Mouse (Mus musculus) left cerebral cortex, adult 8-10 months (tissue): ENCODE results near the gene P2ry1. TPM values are rescaled to one million over a fixed set of nuclear protein-coding genes. Genes with fewer than 3 reads are reported as not detected.

Source experiments
- DNase-seq, 2 experiments: peaks; one replicate each; pipeline ENCODE4 v3.0.0; 2022; ENCODE audit warnings: low spot score in 2 of 2
- total RNA-seq, 4 experiments: library from RNA; stranded (reverse); gene quantifications; 2 replicates each; pipeline ENCODE4 v1.2.4; 2022

The P2ry1 gene
- 1 to 10 TPM; 5.5 to 6.7 (median 6.4) TPM for total RNA-seq

DNA sequence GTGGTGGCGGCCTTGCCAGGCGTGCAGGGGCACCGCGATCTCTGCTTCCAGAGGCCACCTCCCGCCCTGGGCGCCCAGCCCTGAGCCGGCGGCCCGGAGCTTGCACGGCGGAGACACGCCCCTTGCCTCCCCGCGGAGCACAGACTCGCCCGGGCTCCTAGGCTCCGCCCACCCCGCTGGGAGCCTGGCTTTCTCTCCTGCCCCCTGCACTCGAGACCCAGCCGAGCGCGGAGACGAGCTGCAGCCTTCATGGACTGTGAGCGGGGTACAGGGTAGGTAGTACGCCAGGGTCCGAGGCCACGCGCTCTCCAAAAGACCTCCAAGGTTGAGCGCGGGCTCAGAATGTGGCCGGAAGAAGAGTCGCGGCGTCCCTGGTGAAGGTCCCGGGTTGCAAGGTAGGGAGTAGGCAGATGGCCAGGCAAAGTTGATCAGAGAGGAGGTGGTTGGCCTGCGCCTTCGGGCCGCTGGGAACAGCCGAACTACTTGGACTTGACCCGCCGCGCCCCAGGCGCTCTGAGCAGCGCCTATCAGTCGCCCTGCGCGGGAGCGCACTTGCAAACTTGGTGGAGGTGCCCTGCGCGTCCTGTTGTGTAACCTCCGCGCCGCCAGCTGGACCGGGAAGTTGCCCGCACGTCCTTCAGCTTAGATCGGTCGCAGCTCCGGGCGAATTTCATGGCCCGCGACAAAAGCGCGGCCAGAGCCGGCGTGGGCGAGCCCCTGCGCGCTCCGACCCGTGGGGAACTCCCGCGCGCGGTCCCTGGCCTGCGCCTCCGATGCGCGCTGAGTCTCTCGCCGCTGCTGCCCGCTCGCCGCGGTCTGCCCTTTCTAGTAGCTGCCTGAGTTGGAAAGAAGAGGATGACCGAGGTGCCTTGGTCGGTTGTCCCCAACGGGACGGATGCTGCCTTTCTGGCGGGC is at the start of gene P2ry1:
P2ry1 (plus strand) TSS at position 209 of the 915 bp plus-strand sequence.
- DNase-seq, result peak; percentile 23 to 27

DNA sequence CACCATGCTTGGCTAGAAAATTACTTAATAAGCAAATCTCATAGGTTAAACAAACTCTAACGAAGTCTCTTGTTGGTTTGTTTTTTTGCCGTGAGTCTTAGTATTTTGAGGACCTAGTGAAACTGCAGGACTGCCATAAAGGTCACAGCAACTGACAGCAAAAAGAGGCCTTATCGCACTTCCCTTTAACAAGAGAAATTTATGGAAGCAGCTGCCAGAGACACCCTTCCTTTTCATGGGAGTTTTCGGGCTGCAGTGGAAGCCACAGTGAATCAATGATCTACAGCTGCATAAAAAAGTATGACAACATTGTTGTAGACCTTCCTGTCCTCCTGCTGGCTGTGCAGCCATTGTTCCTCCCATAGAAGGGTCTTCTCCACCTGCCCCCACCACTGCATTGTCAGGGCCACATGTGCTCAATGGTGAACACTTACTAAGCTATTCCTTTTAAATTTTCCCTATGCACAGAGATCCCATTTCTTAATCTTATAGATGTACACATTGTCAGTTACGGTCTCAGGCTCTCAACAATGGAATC is 49.3 kb upstream of the P2ry1 start:
- DNase-seq, result no peak

DNA sequence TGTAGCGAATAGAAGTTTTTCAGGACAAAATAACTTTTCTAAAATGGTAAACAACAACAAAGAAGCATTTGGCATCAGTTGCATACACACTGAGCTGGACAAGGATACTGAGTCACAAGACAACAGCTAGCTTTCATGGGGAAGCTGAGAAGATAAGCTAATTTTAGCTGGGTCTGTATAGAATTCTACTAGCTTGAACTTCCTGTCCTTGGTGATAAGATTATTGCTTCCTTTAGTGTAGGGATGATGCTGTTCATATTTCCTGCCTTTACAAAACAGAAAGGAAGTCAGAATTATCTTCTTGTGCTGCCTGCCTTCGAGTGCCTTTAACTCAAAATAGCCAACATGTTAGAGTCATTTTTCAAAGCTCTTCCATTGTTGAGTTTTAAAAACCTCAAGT is 48.5 kb upstream of the P2ry1 start:
- no peak for DNase-seq

DNA sequence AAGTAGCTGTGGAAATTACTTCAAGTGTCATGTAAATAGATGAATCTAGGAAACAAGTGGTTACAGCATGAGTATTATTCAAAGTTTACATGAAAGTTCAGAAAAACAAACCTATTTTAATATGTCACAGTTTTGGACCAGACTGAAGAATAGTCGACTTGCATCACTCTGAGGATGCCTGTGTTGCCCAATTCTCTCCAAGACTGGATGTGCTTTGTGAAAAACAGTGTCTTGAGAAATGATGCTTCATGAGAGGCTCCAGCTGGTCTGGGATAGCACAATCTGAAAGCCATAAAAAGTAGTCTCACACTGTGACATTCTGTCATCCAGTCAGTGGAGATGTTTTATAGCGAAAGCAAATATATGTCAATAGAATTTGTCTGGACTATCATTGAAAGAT is 43.8 kb upstream of the P2ry1 start:
- no peak for DNase-seq

DNA sequence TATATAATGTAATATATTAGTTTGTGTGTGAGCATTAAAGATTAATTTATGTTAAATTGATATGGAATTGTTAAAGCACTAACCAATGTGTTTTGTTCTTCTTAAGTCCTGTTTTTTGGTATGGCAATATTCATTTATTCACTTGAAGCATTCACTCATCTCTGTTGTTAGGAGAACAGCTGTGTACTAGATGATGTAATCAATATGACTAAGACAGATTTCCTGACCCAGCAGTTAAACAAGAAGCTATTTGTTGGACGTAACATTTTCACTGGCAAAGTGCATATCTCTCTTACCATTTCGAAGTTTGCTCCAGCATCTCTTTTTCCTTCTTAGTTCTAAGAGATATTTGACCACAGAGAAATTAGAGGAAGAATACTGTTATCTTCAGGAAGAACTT is 37.5 kb upstream of the P2ry1 start:
- no peak for DNase-seq

DNA sequence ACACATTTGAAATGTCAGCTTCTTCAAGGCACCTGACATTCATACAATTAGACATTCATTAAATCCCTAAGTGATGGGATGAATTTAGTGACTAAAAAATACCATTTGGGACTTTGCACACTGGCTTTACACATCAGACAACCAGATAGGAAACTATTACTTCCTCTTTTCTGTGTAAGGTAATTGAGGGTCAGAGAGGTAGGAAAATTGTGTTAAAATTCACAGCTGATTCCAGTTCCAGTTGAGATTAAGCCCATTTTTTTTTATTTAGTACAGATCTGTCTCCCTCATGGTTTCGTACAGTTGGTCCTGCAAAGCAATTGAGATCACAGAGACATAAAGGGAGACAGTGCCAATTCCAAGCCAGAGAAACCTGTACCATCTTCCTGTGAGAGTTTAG is 27.7 kb upstream of the P2ry1 start:
- no peak for DNase-seq

DNA sequence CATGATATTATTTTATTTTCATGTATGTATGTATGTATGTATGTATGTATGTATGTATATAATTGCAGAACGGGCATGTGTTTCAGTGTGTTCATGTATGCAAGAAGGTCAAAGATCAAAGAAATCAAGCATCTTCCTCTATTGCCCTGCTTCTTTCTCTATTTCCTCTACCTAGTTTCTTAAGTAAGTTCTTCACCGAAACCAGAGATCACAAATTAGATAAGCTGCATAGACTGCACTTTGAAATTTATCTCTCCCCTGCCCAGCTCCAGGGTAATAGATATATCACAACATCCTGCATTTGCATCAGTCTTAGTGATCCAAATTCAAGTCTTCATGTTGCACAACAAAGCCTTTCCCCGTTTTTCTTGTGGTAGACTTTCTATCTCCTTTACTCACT is 20.5 kb upstream of the P2ry1 start:
- no peak for DNase-seq

DNA sequence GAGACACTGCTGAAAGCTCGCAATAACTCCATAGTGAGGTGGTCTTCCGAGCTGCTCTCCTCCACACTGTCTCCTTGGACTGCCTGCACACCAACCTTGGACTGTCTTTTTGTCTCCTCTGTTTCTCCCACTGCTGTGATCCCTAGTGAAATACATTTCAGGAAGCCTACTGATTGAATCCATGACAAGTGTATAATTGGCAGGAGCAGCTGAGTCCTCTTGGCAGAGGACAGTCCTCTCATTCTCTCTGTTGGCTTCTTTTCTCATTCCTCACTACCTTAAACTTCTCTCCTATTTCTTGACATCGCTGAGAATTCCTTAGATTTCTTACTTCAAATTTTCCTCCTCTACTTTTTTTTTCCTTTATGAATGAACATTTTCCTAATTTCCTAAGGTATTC is 4.5 kb upstream of the P2ry1 start:
- no peak for DNase-seq

DNA sequence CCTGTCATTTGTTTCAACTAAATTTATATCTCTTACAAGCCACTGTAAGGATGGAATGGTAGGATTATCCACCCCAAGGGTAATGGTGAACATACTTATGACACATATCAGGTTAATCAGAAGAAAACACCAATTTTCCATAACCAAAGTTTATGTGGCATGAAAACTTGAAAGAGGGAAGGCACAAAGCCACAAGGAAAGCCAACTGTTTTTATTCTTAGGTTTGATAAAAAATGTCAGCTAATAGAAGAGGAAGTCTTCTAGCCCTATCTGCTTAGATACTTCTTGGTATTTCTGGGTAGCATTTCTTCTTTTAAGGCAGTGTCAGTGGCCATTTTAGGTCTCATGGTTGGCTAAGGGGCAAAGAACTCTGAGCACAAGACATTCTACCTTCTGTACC is 2.9 kb upstream of the P2ry1 start:
- DNase-seq, result no peak

DNA sequence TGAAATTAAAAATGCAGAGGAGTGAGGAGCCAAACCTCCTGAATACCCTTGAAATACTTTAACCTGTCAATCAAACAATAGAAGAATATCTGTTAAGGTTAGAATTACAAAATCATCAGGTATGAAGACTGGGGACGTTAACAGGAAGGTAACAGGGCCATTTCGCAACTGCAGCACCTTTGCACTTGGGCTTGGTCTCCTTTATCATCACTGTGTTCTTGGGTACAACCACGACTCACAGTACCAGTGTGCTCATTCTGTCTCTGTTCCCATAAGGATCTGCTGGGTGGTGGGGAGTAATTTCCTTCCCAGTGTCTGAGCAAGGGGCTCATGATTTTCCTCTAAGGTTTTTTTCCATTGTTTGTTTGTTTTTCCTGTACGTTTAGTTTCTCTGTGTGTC is 1.8 kb upstream of the P2ry1 start:
- DNase-seq, result no peak

DNA sequence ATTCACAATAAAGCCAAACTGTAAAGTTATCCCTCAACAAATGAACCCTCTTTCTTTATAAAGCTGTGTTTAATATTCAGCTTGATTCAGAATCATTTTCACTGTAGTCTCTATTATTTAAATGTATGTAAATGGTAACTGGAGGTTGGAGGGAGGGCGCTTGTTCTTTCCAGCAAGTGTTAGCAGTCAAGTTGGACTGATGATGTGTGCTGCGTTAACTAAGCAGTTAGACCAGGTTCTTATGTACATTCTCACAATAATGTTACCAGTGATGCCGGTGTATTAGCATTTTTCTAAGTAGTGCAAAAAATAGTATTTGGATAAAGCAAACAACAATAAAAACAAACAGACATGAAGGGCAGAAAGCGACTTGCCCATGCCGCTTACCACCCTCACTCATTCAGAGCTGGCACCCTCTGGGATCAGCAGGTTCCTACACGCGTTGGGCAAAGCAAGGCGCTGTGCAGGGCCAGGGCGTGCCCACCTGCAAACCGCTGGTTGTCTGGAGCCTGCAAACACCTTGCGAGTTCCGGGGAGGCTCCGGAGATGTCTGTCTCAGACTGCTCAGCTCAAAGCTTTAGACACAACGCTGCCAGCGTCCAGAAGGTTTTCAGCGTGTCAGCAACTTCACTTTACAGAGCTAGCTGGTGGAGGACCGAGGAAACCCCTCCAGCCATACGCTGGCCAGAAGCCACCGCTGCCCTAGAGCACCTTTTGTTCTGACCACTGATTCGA is 576 bp upstream of the P2ry1 start:
- DNase-seq, result no peak

DNA sequence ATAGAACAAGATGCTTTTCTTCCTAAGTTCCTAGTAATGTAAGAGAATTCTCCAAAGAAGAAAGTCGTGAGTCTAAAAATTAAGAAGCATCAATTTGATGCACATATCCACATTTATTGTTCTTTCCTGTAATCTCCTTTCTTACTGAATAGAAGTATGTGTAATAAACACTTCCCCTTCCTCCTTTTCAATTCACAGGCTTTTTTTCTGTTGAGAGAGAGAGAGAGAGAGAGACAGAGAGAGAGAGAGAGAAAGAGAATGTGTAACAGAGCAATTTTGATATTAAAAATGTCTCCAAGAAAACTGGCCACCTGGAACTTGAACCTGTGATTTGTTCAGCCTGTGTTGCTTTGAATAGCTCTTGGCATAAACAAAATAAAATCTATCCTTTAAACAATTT is 2.0 kb downstream of the P2ry1 start:
- DNase-seq, result no peak

DNA sequence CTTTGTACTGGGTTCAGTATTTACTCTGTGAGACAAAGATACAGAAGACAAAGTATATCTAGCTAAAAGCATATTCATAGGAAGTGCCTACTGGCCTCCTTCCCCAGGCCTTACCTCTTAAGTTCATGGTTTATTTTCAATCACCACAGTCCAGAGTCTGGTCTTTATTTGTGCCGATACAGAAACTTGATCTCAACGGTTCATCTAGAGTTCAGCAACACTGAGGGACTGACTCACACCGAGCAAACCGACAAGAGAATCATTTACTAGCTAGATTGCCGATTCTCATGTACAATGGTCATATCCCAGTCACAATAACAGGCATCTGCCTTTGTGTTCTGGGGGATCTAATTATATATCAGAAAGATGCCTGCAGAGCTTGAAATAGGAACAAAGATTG is 9.1 kb downstream of the P2ry1 start:
- no peak for DNase-seq

DNA sequence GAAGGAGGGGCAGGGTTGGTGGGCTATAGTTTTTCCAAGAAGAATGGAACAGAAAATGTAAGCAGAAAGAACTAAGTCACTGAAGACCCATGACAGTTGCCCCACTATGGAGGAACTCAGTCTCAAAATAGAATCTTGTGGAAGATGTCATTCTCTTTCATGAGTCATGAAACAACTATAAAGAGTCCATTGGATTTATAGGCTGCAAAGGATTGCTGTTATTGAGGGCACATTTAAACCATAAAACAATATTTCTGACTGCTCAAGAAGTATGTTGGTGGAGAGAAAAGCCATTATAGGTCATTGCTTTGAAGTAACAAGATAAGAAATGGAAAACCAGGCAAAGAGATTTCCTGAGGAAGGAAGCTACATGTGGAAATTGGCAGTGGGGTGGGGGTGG is 10.0 kb downstream of the P2ry1 start:
- DNase-seq, result no peak

DNA sequence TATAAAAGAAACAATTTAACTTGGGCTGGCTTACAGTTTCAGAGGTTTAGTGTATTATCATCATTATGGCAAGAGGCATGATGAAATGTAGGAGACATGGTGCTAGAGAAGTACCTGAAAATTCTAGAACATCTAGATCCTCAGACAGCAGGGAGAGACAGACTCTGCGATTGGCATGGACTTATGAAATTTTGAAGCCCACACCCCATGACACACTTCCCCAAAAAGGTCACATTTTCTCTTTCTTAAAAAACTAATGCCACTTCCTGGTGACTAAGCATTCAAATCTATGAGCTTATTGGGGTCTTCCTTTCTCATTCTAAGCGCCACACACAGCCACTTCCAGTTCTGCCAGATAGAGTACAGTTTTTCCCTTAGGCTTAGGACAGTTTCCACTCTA is 14.1 kb downstream of the P2ry1 start:
- DNase-seq, result no peak

DNA sequence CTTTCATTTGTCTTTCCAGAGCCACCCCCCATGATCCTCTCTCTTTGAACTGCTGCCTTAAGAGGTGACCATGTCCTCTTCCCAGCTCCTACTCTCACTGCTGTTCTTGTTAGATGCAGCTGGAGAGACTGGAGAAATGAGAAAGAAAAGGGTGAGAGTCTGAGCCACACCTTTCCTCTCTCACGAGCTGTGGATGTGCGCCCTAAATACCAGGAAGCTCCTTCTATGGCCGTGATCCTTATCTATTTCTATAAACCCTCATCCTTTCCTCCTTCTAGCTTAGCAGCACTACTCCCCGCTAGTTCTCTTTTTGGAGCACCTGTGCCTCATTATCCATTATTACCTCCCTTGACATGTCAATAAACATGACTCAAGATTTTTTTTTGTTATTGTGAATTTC is 29.5 kb downstream of the P2ry1 start:
- DNase-seq, result no peak

DNA sequence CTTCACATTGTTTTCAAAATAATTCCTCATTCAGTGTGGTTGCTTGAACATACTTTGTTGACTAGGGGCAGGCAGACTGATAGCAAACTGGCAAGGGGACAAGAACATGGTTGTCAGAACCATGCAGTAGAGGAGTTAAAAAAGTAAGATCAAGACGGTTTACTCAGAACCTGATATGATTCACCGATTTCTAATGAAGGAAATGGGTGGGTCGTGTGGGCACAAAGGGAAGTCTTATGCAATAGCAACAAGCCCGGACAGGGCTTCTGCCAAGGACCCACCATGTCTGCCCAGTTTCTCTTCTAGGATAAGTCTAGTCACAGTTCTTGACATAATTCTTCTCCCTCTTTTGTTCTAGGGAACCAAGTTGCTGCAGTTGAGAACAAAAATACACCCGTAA is 33.0 kb downstream of the P2ry1 start:
- no peak for DNase-seq

DNA sequence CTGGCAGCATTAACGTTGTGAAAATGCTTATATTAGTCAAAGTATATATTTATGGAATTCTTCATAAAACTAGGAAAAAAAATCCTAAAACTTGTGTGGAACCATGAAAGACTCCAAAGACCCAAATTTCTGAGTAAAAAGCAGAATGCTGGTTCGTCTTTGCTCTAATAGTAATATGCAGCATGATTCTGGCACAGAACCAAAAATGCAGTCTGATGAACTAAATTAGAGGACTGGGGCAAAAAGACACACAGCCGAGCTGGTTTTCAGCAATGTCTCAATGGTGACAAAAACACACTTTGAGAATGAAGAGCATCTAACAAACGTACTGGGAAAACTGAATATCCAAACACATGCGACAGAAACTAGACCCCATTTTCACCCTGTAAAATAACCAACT is 37.3 kb downstream of the P2ry1 start:
- no peak for DNase-seq

DNA sequence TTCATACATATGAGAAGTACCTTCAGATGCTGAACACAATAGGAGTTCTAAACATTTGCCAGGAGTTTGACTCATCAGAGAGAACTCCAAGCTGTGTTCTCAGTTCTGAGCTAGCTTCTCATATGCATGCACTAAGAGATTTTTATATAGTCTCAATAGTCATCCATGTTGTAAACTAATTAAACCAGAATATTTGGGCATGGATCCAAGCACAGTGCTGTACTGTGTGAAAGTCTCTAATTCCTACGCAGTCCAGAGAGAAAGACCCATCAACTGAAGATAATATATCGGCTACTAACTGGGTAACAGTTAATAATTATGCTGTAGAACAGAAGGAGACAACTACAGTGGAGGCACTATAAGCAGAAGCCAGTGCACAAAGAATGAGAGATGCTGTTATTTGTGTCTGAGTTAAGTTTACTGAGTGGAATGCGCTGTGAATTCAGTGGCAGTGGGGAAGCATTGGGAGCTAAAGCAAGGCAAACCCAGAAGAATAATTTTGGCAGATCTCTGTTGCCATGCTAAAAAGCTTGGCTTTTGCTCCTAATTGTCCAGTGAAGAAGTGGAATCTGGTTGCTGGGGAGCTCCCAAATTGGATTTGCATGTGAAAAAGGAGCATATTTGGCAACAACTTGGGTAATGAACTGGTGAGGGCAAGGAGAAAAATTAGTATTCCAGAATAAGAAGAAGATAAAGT is 47.5 kb downstream of the P2ry1 start:
- no peak for DNase-seq
